Mouse (Mus musculus) embryonic facial prominence, embryonic 14.5 days (tissue): ENCODE measurements at regions not wholly inside any gene's neighbourhood (a gene's known extent, or its start where the extent isn't known, plus 50 kb on each side); places are given as distances from the start of the nearest gene placed in this dataset.
A peak's percentile ranks its signal among the peaks of the same experiment; 100 is the strongest.

ENCODE experiments used
- ATAC-seq: fragments of 200-750 bp; cut with Nextera tagmentation; 2 replicates; pipeline ENCODE4 v1.8.0; 2017; ENCODE audit warnings: low read depth, moderate number of reproducible peaks, moderate TSS enrichment
- DNase-seq: peaks from one replicate; pipeline ENCODE4 v3.0.0-alpha.2; 2015; ENCODE audit warnings: low spot score
- H3K27ac ChIP-seq: fragments of 300-500 bp; sonication (generic); replicated peaks from 2 replicates; pipeline ENCODE4 v1.5.1; 2014; ENCODE audit warnings: low read depth, mild to moderate bottlenecking, low read length, moderate library complexity
- H3K27me3 ChIP-seq: fragments of 300-500 bp; sonication (generic); replicated peaks from 2 replicates; pipeline ENCODE4 v1.6.1; 2014; ENCODE audit warnings: low read length; ENCODE audit not compliant: control insufficient read depth, insufficient read depth
- H3K36me3 ChIP-seq: fragments of 300-500 bp; sonication (generic); 2 replicates; pipeline ENCODE4 v1.6.1; 2014; ENCODE audit warnings: low read length, mixed read lengths; ENCODE audit not compliant: control insufficient read depth, insufficient read depth
- H3K4me1 ChIP-seq: fragments of 300-500 bp; sonication (generic); 2 replicates; pipeline ENCODE4 v1.6.1; 2014; ENCODE audit warnings: antibody characterized with exemption, low read length; ENCODE audit not compliant: control insufficient read depth, insufficient read depth
- H3K4me2 ChIP-seq: fragments of 300-500 bp; sonication (generic); 2 replicates; pipeline ENCODE4 v1.6.1; 2014; ENCODE audit warnings: low read depth, mild to moderate bottlenecking, low read length, moderate library complexity, mixed read lengths
- H3K4me3 ChIP-seq: fragments of 300-500 bp; sonication (generic); 2 replicates; pipeline ENCODE4 v1.5.1; 2014; ENCODE audit warnings: low read depth, mild to moderate bottlenecking, low read length
- H3K9ac ChIP-seq: fragments of 300-500 bp; sonication (generic); 2 replicates; pipeline ENCODE4 v1.6.1; 2014; ENCODE audit warnings: low read depth, mild to moderate bottlenecking, low read length, moderate library complexity, mixed read lengths
- H3K9me3 ChIP-seq: fragments of 300-500 bp; sonication (generic); 2 replicates; pipeline ENCODE4 v1.6.1; 2016; ENCODE audit warnings: low read length; ENCODE audit not compliant: control insufficient read depth
- WGBS: fragments of 180-500 bp; shearing (Covaris S2); extraction: QIAGEN DNeasy Blood & Tissue Kit; methylation state at CpG from one replicate; pipeline ENCODE4 v1.1.7; 2014; 5-methylcytosine and 5-hydroxymethylcytosine counted together

DNA sequence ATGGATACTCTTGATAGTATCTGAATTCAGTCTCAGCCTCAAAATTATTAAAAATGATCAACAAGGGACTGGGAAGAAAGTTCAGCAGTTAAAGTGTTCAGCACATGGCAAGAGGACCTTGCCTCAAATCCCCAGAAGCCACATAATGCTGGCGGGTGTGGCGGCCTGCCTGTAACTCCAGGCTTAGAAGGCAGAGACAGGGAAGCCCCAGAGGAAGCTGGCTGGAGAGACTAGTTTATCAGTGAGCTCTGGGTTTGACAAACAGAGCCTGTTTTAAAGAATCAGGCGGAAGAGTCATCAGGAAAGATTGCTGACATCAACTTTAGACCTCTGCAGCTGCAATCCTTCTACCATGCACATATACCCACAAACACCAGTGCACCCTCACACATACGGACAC is 52.1 kb upstream of the Fyn start:
- Histone ChIP-seq H3K4me3 (no peak overlapping the region), H3K9ac (no peak overlapping the region), H3K4me2 (no peak overlapping the region), H3K36me3 (no peaks in the 10 kb centered on the region), H3K27me3 (no peaks in the 10 kb centered on the region), H3K27ac (no peak overlapping the region), H3K4me1 (peaks cover 3% of the 10 kb centered on the region; the same call in 1 of the 2 replicates), H3K9me3 (no peaks in the 10 kb centered on the region)
- ATAC-seq: no peak
- WGBS: 58% methylated on average over 4 of the region's 4 CpGs
- peak; percentile 37 for DNase-seq

DNA sequence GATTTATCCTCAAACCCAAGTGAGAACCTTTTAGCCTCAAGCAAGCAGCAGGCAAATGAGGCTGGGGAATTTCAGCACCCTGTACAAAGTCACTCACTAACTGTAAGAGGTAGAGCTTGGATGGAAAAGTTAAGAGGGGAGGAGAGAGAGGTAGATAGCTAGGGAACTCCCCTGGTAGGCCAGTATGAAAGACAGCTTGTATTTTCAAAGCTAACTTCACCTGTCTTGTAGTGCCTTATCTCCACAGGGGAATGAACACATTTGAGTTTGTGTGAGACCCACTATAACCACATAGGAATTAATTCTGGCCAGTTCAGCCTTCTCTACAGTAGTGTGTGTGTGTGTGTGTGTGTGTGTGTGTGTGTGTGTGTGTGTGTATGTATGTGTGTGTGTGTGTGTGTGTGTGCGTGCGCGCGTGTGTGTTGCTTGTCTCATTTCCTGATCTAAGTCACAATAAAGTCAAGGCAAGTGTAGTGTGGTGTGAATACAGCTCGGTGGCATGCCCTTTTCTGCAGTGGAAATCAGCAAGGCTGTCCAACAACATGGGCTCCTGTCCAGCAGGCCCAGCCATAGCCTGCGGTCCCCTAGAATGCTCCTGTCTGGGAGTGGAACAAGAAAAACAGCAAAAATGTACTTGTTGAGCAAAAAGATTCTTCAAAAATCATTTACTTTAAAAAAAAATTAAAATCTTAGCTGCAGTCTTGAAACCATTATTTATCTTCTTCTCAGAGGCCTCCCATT is 53.1 kb upstream of the Fyn start:
- Histone ChIP-seq H3K9me3 (no peaks in the 10 kb centered on the region), H3K4me3 (no peak overlapping the region), H3K36me3 (no peaks in the 10 kb centered on the region), H3K4me2 (no peak overlapping the region), H3K27me3 (no peaks in the 10 kb centered on the region), H3K27ac (no peak overlapping the region), H3K4me1 (no peaks in the 10 kb centered on the region), H3K9ac (no peak overlapping the region)
- WGBS: 77% methylated on average over 6 of the region's 6 CpGs
- DNase-seq: no peak
- ATAC-seq: no peak

DNA sequence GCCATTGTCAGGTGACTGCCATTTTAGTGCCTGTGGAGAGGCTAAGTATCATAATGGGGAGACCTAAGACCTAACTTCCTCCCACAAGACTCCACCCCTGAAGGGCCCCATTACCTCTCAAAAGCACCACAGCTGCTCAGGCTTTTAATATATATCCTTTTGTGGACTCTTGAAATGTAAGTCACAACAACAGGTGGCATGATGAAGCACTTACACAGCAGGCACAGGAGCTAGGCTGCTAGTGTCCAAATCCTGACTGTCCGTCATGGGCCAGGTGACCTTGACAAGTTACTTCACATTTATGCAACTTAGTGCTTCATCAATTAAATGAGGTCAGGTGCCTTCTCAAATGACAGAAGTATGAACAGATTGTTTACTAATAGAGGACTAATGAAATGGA is 57.2 kb upstream of the Fyn start:
- WGBS: 89% methylated on average over 1 of the region's 1 CpGs
- Histone ChIP-seq H3K9me3 (no peaks in the 10 kb centered on the region), H3K4me2 (no peak overlapping the region), H3K36me3 (no peaks in the 10 kb centered on the region), H3K27ac (no peak overlapping the region), H3K9ac (no peak overlapping the region), H3K27me3 (no peaks in the 10 kb centered on the region), H3K4me1 (no peaks in the 10 kb centered on the region), H3K4me3 (no peak overlapping the region)
- ATAC-seq (no peak), DNase-seq (peak; percentile 48)

DNA sequence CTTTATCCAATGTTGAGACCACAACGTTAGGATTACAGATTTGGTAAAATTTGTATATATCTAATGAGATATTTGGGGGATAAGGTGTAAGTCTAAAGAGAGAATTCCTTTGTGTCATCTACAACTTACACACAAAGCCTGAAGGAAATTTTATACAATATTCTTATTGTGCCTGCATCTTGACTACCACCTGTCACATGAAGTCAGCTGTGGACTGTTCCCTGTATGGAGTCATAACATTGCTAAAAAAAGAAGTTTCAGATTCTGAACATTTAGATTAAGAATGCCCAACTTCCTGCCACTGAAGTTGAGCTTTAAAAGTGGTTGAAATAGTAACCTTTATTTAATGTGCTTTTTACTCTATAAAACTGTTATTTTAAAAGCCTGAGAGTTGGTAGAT is 60.1 kb upstream of the Fyn start:
- 73% methylated on average over 1 of the region's 1 CpGs for WGBS
- no peak for ATAC-seq
- H3K27me3 ChIP-seq: no peaks in the 10 kb centered on the region

DNA sequence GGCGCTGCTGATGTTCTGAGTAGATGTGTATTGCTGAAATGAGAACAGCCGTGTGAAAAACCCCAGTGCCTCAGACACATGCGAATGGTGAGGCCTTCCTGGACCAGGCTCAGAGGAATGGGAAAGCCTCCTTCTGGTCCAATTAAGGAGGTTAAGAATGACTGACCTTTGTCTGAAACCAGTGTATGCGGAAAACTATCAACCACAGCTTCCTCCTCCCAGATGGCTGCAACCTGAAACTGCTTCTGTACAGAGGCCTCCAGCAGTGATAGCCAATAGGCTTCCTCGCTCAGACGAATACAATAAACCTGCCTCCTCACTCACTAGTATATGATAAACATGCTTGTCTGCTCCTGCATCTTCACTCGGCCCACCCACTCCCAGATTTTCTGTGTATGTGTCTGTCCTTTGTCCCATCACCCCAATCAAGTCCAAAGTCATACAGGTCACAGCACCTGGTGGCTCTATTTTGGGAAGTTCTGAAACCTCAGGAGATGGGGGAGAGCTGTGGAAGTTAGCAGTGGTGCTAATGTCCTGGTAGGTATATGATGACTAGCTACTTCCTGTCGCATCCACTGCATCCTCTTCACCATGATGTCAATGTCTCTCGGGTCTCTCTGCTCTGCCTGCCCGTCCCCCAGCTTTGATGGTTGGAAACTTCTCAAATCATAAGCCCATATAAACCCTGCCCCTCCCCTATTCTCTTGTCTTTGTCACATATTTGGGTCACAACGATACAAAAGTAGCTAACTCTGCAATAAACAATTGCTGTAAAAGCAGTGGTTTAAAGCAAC is 75.8 kb upstream of the Fyn start:
- peak; percentile 72 for DNase-seq
- ATAC-seq: peak; percentile 73
- no peak overlapping the region; the same call in 1 of the 2 replicates for H3K27ac ChIP-seq

More for the DNA sequence above, 60.1 kb upstream of the Fyn start:
- no peak overlapping the region for H3K4me2 ChIP-seq
- H3K9me3 ChIP-seq: no peaks in the 10 kb centered on the region
- H3K9ac ChIP-seq: no peak overlapping the region
- H3K36me3 ChIP-seq: no peaks in the 10 kb centered on the region
- H3K4me3 ChIP-seq: no peak overlapping the region
- DNase-seq: no peak
- no peaks in the 10 kb centered on the region for H3K4me1 ChIP-seq
- H3K27ac ChIP-seq: no peak overlapping the region

DNA sequence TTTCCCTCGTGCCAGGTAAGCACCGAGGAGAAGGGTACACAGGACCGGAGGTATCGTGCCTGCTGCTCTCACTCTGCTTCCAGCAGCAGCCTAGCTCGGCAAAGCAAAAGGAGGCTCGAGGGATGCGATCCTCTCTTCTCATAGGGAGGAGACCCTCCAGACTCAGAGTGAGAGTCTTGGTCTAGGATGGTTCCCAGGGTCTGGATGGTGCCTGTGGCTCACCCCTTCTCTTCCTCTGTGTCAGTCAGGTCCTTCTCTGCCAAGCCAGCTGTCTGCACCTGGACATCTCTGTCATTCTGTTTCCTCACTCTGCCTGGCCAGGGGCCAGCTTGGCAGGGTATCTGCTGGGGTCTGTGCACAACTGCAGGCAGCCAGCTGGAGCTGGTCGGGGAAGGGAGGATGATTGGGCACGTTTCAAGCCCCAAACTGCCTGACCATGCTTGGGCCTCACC is 76.9 kb upstream of the Fyn start:
- peak; percentile 88 for DNase-seq
- no peak overlapping the region for H3K4me2 ChIP-seq

More for the DNA sequence above, 75.8 kb upstream of the Fyn start:
- Histone ChIP-seq H3K36me3 (no peaks in the 10 kb centered on the region), H3K27me3 (no peaks in the 10 kb centered on the region), H3K4me2 (no peak overlapping the region), H3K9ac (no peak overlapping the region), H3K4me3 (no peak overlapping the region), H3K4me1 (peaks cover 34% of the 10 kb centered on the region), H3K9me3 (no peaks in the 10 kb centered on the region)
- 48% methylated on average over 11 of the region's 11 CpGs for WGBS

DNA sequence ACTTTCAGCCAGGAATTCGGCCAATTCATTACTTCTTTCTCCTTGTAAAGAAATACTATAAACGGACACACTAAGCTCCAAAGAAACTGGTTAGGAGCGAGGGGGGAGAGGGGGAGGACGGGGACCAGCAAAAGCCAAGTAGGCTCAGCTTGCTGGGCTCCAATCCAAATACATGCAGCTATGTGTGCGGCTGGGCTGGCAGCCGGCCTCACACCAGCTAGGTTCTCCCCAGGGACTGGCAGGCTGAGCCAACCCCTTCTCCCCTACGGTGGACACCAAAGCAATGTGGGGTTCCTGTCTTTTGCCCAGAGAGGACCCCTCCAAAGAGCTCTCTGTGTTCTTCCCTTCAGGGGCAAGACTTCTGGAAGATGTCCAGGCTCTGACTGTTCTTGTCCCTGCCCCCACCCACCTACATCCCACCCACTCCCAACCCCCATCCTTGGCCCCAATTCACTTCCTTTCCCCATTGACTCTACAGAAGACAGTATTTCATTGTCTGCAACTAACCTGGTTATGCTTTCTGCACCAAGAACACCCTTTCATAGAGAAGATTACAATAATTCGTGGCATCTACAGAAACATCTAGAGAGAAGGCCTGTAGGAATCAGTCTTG is 77.4 kb upstream of the Fyn start:
- peak; percentile 87 for ATAC-seq
- H3K9me3 ChIP-seq: no peaks in the 10 kb centered on the region
- H3K4me1 ChIP-seq: peaks cover 34% of the 10 kb centered on the region
- 37% methylated on average over 8 of the region's 8 CpGs for WGBS
- peak overlapping the region; percentile 73 for H3K27ac ChIP-seq
- no peak overlapping the region for H3K9ac ChIP-seq
- H3K4me3 ChIP-seq: no peak overlapping the region
- H3K27me3 ChIP-seq: no peaks in the 10 kb centered on the region
- H3K4me2 ChIP-seq: no peak overlapping the region
- peak; percentile 95 for DNase-seq
- H3K36me3 ChIP-seq: no peaks in the 10 kb centered on the region

More for the DNA sequence above, 76.9 kb upstream of the Fyn start:
- H3K4me1 ChIP-seq: peaks cover 34% of the 10 kb centered on the region
- 55% methylated on average over 9 of the region's 9 CpGs for WGBS
- peak; percentile 78 for ATAC-seq
- H3K27me3 ChIP-seq: no peaks in the 10 kb centered on the region
- no peak overlapping the region for H3K9ac ChIP-seq
- H3K27ac ChIP-seq: peak overlapping the region; percentile 73
- H3K4me3 ChIP-seq: no peak overlapping the region
- no peaks in the 10 kb centered on the region for H3K36me3 ChIP-seq
- no peaks in the 10 kb centered on the region for H3K9me3 ChIP-seq

DNA sequence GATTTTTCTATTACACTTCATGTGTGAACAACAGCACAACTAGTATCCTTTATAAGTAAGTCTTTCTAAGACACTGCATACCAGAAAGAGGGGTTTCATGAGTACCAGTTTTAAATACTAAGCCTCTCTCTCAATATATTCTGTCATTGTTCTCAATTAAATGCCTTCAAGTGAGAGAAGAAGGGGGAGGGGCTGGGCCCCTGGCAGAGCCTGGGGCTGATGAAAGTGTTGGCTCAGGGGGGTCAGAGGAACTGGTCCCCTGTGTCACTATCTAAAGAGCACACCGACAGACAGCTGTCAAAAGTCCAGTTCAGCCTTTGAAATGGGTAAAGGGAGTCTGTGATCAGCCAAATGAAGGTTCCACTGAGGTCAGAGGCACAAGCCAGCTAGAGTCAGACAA is 78.4 kb upstream of the Fyn start:
- DNase-seq: no peak
- peak overlapping the region; percentile 73 for H3K27ac ChIP-seq
- H3K4me1 ChIP-seq: peaks cover 34% of the 10 kb centered on the region
- 20% methylated on average over 1 of the region's 1 CpGs for WGBS
- ATAC-seq: no peak
- H3K9me3 ChIP-seq: no peaks in the 10 kb centered on the region
- H3K9ac ChIP-seq: no peak overlapping the region
- no peak overlapping the region for H3K4me3 ChIP-seq
- no peaks in the 10 kb centered on the region for H3K27me3 ChIP-seq
- H3K36me3 ChIP-seq: no peaks in the 10 kb centered on the region
- H3K4me2 ChIP-seq: no peak overlapping the region
